Mouse (Mus musculus) layer of hippocampus, postnatal 36 days (tissue): ENCODE data around the gene Gm8897. TPM values are rescaled to one million over a fixed set of nuclear protein-coding genes. Genes with fewer than 3 reads are reported as not detected.
"Not testable (repeated sequence)": the region's sequence is repeated elsewhere in the genome, so short reads cannot be mapped to it uniquely, and the experiment has no call there.

Experiments used
- DNase-seq, 2 experiments: peaks; one replicate each; pipeline ENCODE4 v3.0.0; 2022
- total RNA-seq, 2 experiments: library from RNA; stranded (reverse); gene quantifications; 2 replicates each; pipeline ENCODE4 v1.2.3; 2021

The Gm8897 gene
- not detected for total RNA-seq

- not testable (repeated sequence) for DNase-seq
Observed at GRCm38 (mm10) chr5:11416118-11416517, at the start of gene Gm8897. Gene Gm8897 (plus strand): TSS chr5:11416418.

GRCm38 (mm10) chr5:11416691-11417090 is 473 bp downstream of the Gm8897 start:
- not testable (repeated sequence) for DNase-seq

Other genes with a start within 250 kb of the Gm8897 start
- not detected for gene Gm5861, start 233.3 kb upstream of the Gm8897 start, total RNA-seq
- not detected for gene Gm8890, start 160.4 kb upstream of the Gm8897 start, total RNA-seq
- gene Speer1, start 74.9 kb upstream of the Gm8897 start, total RNA-seq: not detected
- not detected for gene Gm8906, start 86.3 kb downstream of the Gm8897 start, total RNA-seq
- not detected for gene Gm6460, start 178.5 kb downstream of the Gm8897 start, total RNA-seq